15 mouse cellular contexts compared by ENCODE assay signal in the genomic region with DNA sequence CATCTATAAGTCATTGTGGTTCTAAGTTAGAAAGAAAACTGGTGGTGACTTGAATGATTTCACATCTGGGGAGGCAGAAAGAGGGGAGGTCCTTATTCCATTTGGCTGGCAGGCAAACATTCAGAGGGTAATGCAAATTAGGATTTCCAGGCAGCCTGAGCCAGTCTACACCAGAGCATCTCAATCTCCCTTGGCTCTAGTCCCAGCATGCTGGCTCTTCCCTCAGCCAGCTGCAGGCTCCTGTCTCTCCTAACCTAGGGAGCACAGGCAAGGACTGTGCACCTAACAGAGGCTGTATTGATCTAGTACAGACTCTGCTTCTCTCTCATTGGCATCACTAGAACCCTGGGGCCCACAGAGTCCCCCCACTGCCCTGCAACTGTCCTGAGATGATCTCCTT.
A peak's percentile ranks its signal among the peaks of the same experiment; 100 is the strongest.
DNase-seq lines count a peak whose midpoint lies in the region; ATAC-seq lines count a peak whose summit lies in the region.
"Had no signal": no experiment of that assay in that cellular context is flagged by ENCODE, and none has a peak within 500 bp of the region (broad histone marks: within the 10 kb centered on the region; RNA-seq: fewer than 3 reads in every experiment).

No protein-coding gene starts in this region.

- H3K36me3 ChIP-seq in embryonic facial prominence, embryonic 13.5 days: no peaks in the 10 kb centered on the region
- H3K36me3 ChIP-seq in embryonic facial prominence, embryonic 10.5 days (replicated peaks): no peaks in the 10 kb centered on the region
- H3K36me3 ChIP-seq in limb, embryonic 15.5 days: no peaks in the 10 kb centered on the region
- H3K36me3 ChIP-seq: heart, embryonic 13.5 days; intestine, embryonic 15.5 days; liver, embryonic 13.5 days had no signal

- intact Hi-C loops in left cerebral cortex, postnatal 10 days (cut with DNase I): no loop called here
- intact Hi-C loops in left cerebral cortex, postnatal 36 days (cut with DNase I): no loop called here

- peaks cover 12% of the 10 kb centered on the region for H3K4me1 ChIP-seq in embryonic facial prominence, embryonic 13.5 days
- H3K4me1 ChIP-seq in embryonic facial prominence, embryonic 10.5 days: no peaks in the 10 kb centered on the region
- peaks cover 6% of the 10 kb centered on the region; the same call in 1 of the 2 replicates for H3K4me1 ChIP-seq in limb, embryonic 15.5 days
- H3K4me1 ChIP-seq: heart, embryonic 13.5 days; intestine, embryonic 15.5 days; liver, embryonic 13.5 days had no signal

- no peak overlapping the region for H3K27ac ChIP-seq in embryonic facial prominence, embryonic 13.5 days
- no peak overlapping the region for H3K27ac ChIP-seq in embryonic facial prominence, embryonic 10.5 days (replicated peaks)
- H3K27ac ChIP-seq in limb, embryonic 15.5 days: no peak overlapping the region
- H3K27ac ChIP-seq: heart, embryonic 13.5 days; intestine, embryonic 15.5 days; liver, embryonic 13.5 days had no signal

- H3K9me3 ChIP-seq in embryonic facial prominence, embryonic 13.5 days: no peaks in the 10 kb centered on the region
- H3K9me3 ChIP-seq in embryonic facial prominence, embryonic 10.5 days: no peaks in the 10 kb centered on the region
- no peaks in the 10 kb centered on the region for H3K9me3 ChIP-seq in limb, embryonic 15.5 days
- H3K9me3 ChIP-seq: heart, embryonic 13.5 days; intestine, embryonic 15.5 days; liver, embryonic 13.5 days had no signal

- 0 out of 2 replicates have a peak overlapping the region, but pooled peaks have one; percentile 16 for H3K9ac ChIP-seq in embryonic facial prominence, embryonic 13.5 days
- no peak overlapping the region for H3K9ac ChIP-seq in limb, embryonic 15.5 days
- H3K9ac ChIP-seq: heart, embryonic 13.5 days; intestine, embryonic 15.5 days; liver, embryonic 13.5 days had no signal

- H3K4me2 ChIP-seq in embryonic facial prominence, embryonic 13.5 days: no peak overlapping the region
- no peak overlapping the region for H3K4me2 ChIP-seq in limb, embryonic 15.5 days
- H3K4me2 ChIP-seq: heart, embryonic 13.5 days; intestine, embryonic 15.5 days; liver, embryonic 13.5 days had no signal

- ATAC-seq in embryonic facial prominence, embryonic 13.5 days (ENCODE audit: insufficient number of reproducible peaks, insufficient read depth, low FRiP score, low TSS enrichment, low read depth): no peak
- peak; percentile 76; the same call in 1 of the 2 replicates for ATAC-seq in limb, embryonic 15.5 days (ENCODE audit: insufficient number of reproducible peaks, low FRiP score, low TSS enrichment, low read depth)
- no peak for ATAC-seq in granulocyte monocyte progenitor cell, adult 5-6 weeks (replicated peaks; ENCODE audit: poor library complexity, severe bottlenecking)
- ATAC-seq: intestine, embryonic 15.5 days; Patski had no signal

- H3K27me3 ChIP-seq in embryonic facial prominence, embryonic 13.5 days: peaks cover 2% of the 10 kb centered on the region
- H3K27me3 ChIP-seq in embryonic facial prominence, embryonic 10.5 days (replicated peaks; ENCODE audit: low read depth, poor library complexity, severe bottlenecking): 0 out of 2 replicates have a peak, but pooled peaks cover 4% of the 10 kb centered on the region
- no peaks in the 10 kb centered on the region for H3K27me3 ChIP-seq in limb, embryonic 15.5 days
- H3K27me3 ChIP-seq: heart, embryonic 13.5 days; intestine, embryonic 15.5 days; liver, embryonic 13.5 days had no signal

- H3K4me3 ChIP-seq in embryonic facial prominence, embryonic 13.5 days: no peak overlapping the region
- no peak overlapping the region for H3K4me3 ChIP-seq in embryonic facial prominence, embryonic 10.5 days
- H3K4me3 ChIP-seq in limb, embryonic 15.5 days: no peak overlapping the region
- H3K4me3 ChIP-seq: heart, embryonic 13.5 days; intestine, embryonic 15.5 days; liver, embryonic 13.5 days had no signal

- DNase-seq in embryonic facial prominence, embryonic 10.5 days (ENCODE audit: low spot score): no peak
- DNase-seq in left cerebral cortex, postnatal 10 days (ENCODE audit: extremely low spot score in 1 of 2, low spot score in 2 of 2): peak; percentile 53 to 64
- DNase-seq in left cerebral cortex, postnatal 36 days (ENCODE audit: low spot score in 2 of 2): no peak
- peak; percentile 84 for DNase-seq in brain, adult 2 months (ENCODE audit: low read depth, low spot score)
- no peak for DNase-seq in urinary bladder, postnatal 36 days (ENCODE audit: low spot score in 2 of 2)
- DNase-seq: adrenal gland, postnatal 14 days; kidney, postnatal 36 days; liver, embryonic 13.5 days; thymus, postnatal 36 days had no signal

Comparison
In these comparisons a context has a peak if more than half of its experiments do, and no peak if none do; other contexts are left out.
1. DNase-seq: peak in left cerebral cortex, postnatal 10 days (2 of 2) and brain, adult 2 months (single experiment); none in embryonic facial prominence, embryonic 10.5 days (single experiment), left cerebral cortex, postnatal 36 days (0 of 2) and urinary bladder, postnatal 36 days (0 of 2).